Mouse (Mus musculus): ENCODE results near the gene Mettl17.
"Not testable (repeated sequence)": the region's sequence is repeated elsewhere in the genome, so short reads cannot be mapped to it uniquely, and the experiment has no call there.

Mettl17 gene

DNA sequence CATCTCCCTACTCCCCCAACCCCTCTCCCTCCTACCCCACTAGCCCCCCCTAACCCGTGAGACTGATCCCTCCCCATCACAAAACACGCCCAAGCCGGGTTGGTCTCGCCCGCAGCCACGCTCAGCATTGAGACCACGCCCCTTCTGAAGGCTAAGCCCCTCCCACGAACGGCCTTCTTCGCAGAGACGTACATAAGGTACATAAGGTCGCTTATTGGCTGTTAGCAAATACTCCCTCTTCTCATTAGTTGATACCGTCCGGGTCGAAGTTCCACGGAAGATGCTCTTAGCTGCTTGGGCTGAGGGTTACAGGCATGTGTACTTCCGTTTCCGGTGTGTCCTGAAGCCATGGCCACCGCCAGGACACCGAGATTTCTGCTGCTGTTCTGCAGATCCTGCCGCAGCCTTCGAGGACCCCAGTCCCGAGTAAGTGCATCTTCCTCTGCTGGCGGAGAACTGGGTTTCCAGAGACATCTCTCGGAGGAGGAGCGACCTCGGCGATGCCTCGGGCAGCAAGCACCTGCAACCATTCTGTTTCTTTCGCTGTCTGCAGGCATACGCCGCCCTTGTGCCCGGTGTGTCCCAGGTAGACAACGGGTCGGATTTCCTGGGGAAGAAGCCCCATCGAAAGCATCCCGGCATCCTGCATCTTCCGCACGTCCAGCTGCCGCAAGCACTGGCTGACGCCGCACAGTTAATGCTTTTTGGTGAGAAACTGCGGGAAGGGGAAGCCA, at the start of gene Mettl17:
TSS of gene Mettl17 (plus strand) at position 245 of the 734 bp plus-strand sequence.
- DNase-seq (ENCODE audit: low spot score), result peak; percentile 90

DNA sequence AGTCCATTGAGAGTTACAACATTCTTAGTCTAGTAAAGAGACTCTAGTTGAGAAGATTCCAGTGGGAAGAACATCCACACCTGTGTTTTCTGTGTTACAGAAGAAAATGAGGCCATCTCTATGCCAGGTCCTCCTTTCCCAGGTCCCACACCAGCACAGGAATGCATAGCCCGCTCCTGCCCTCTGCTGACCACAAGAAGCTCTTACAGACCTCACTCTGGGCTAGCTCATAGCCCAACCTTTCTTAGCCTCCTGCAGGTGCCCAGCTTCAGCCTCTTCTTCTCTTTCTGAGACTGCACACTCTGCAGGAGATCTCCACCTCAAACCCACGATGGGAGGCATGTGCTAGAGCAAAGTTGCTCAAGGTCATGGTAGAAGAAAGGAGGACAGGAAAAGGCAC, 46.2 kb upstream of the Mettl17 start:
- not testable (repeated sequence) for DNase-seq (ENCODE audit: low spot score)

DNA sequence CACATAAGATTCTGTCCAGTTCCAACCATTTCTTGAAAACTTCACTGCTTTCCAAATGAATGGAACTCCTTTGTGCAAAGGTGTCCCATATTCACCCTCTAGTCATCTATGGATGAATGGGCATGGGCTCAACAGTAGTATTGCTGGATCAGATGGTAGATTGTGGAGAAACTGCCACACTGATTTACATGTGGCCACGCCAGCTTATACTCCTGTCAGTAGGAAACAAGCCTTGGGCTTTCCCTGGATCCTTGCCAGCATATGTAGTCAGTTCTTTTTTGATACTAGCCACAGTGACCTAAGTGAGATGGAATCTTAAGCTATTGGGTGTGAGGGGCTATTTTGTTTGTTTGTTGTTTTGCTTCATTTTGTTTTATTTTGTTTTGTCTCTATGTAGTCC, 42.4 kb upstream of the Mettl17 start:
- no peak for DNase-seq (ENCODE audit: low spot score)

DNA sequence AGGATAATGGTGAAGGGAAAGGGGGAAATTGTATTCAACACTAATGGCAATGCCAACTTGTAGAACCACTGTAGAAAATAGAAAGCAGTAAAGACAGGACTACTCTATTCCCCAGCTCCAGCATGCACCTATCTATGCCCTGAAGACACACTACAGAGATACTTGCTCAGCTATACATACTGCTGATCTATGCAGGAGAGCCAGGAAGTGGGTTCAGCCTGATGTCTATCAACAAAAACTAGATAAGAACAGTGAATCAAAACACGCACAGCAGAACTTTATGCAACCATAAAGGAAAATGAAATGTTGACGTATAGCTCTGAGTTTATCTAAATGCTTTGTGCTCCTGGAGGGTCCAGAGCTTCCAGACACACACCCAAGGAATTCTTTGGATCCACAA, 41.9 kb upstream of the Mettl17 start:
- no peak for DNase-seq (ENCODE audit: low spot score)

DNA sequence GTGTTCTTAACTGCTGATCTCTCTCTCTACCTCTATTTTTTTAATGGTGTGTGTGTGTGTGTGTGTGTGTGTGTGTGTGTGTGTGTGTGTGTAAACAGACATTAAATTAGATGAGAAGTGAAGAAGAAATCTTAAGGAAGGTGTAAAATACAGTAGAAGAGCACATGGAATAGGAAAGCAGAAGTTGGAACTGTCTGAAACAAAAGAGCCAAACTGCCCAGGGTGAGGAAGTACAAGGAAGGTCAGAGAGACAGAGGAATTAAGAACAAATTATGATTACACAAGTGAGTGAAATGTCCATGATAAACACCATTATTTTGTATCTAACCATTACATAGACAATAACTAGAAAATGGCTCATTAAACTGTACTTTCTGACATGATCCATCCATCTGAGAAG, 40.8 kb upstream of the Mettl17 start:
- DNase-seq (ENCODE audit: low spot score), result no peak

DNA sequence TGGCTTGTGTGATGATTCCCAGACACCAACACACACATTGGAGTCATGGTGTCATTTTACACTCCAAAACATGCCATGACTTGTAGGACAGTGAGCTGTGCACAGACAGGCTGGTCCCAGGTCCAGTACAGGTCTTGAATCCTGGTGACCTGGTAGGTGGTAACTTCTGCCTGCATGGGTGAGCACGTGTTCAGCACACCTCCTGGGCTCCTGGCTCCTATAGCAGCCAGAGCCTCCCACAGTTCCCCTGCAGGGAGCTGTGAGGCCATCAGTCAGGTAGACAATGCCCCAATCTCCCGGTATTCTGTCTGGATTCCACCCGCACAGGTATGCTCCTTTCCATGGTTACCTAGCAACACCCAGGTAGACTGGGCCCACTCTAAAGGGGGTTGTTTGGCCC, 38.1 kb upstream of the Mettl17 start:
- no peak for DNase-seq (ENCODE audit: low spot score)

DNA sequence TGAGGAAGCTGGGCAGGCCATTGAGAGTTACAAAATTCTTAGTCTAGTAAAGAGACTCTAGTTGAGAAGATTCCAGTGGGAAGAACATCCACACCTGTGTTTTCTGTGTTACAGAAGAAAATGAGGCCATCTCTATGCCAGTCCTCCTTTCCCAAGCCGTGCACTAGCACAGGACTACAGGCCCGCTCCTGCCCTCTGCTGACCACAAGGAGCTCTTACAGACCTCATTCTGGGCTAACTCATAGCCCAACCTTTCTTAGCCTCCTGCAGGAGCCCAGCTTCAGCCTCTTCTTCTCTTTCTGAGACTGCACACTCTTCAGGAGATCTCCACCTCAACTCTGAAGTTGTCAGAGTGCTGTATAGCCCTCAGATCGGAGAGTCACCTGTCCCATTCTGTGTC, 33.6 kb upstream of the Mettl17 start:
- DNase-seq (ENCODE audit: low spot score), result not testable (repeated sequence)

DNA sequence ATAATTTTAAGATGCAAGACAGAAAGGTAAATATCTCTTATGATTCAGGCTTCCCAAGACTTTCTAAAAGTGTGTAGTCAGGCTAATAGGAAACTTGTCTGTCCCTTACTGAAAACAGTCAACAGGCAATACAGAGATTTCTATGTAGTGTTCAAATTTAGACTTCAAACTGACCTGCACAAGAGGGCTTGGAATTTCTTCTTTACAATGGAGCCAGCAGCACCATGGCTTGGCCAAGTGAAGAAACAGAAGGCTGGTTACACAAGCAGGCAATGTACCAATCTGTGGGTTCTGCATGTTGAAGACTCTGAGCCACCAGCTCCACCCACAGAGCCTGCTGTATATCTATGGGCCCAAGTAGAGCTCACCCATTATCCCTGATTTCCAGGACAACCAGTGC, 31.2 kb upstream of the Mettl17 start, which contains the start of gene Ear6:
TSS of gene Ear6 (plus strand) at position 301 of the 400 bp plus-strand sequence.
- DNase-seq (ENCODE audit: low spot score), result no peak

DNA sequence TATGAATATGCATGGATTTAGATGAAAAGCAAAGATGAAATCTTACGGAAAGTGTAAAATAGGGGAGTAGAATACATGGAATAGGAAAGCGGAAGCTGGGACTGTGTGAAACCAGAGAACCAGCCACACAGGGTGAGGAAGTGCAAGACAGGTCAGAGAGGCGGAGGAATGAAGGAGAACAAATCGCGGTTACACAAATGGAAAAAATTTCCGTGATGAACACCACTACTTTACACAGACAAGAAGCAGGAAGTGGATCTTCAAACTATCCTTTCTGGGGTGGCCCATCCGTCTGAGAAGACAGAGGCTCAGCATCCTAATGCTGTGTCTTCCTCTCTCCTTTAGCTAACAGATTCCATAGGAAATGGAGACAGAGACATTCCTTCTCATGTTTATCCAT, 29.4 kb upstream of the Mettl17 start:
- DNase-seq (ENCODE audit: low spot score), result not testable (repeated sequence)

DNA sequence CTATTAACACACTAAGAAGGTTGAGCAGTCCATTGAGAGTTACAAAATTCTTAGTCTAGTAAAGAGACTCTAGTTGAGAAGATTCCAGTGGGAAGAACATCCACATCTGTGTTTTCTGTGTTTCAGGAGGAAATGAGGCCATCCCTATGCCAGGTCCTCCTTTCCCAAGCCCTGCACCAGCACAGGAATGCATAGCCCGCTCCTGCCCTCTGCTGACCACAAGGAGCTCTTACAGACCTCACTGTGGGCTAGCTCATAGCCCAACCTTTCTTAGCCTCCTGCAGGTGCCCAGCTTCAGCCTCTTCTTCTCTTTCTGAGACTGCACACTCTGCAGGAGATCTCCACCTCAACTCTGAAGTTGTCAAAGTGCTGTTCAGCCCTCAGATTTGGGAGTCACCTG, 21.0 kb upstream of the Mettl17 start:
- not testable (repeated sequence) for DNase-seq (ENCODE audit: low spot score)

DNA sequence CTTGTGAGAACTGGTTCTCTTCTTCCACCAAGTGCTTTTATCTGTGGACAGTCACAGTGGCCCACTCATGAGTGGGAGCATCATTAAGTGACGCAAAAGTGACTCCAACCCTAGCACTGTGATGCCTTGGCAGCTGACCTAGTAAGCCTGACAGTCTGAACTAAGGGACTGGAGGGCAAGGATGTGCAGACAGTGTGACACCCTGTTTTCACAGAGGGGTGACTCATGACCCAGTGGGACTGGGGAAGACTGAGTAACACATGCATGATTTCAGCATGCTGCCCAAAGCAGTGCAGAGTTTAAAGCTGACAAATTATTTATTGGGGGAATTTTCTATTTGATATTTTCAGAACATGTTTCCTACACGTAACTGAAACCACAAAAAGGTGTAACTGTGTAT, 13.9 kb upstream of the Mettl17 start:
- DNase-seq (ENCODE audit: low spot score), result no peak

DNA sequence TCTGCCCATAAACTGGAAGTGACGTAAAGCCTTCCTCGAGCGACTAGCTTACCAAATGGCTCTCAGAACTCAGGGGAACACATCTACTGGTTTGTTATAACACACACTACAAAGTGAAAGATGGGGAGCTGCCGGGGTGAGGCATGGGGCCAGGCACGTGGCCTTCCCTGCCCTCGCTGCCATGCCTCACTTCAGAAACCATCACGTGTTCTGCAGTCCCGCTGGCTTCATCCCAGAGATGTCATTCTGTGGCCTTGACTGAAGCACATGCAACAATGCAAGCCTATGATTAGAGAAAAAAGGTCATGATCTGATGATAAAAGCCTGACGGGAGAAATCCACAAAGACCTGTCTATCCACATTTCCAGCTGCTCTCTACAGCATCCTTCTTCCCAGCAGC, 12.9 kb upstream of the Mettl17 start:
- DNase-seq (ENCODE audit: low spot score), result no peak

DNA sequence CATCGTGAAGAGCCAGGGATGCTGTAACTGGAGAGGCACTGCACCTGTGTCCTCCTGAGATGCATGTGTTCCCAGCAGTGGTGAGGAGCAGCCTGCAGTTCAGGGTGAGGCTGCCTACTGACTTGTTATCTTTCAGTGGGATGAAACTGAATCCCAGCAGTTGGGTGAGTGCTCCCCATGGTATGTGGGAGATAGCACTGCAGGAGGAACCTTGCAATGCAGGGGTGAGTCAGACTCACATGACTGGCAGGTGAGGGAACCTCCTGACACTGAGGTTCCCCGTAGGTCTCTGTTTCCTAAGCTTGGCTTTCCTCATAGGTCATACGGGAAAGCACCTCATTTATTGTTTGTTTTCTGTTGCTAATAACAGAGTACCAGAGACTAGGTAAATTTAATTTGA, 7.1 kb upstream of the Mettl17 start:
- DNase-seq (ENCODE audit: low spot score), result no peak

DNA sequence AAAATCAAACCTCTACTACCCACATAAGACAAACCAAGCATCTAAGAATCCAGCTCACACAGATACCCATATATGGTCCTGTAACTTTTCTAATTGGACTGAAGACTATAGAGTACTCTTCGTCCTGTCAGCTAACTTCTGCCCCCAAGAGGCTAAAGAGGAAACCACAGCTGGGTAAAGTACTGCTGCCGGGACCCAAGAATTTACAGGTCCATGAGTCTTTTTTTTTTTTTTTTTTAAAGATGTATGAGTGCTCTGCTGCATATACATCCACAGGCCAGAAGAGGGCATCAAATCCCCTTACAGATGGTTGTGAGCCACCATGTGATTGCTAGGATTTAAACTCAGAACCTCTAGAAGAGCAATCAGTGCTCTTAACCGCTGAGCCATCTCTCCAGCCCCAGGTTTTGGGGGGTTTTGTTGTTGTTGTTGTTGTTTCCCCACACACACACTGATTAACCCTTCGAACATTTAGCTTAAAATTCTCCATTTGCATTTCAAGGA, 1.1 kb upstream of the Mettl17 start:
- DNase-seq (ENCODE audit: low spot score), result peak; percentile 49

DNA sequence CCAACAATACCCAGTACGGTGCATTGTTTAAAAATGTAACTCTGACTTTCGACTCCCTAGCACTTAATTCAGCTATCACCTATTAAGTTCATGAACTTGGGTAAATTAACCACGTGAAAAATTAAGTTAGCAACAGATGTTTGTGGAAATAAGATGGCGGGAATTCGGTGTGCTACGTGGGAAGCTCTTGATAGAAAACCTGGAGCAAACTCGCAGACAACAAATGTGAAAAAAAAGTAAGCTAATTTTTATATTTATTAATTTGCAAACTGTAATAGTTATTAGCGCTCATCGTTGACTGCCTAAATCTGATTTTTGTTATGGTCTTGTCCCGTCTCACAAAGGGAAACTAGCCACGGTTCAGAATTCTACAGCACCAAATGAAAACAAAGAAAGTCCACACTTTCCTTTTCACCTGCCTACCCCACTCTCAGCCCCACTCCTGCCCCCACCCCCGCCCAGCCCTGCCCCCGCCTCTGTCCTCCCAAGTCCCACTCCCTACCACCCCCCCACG, 554 bp upstream of the Mettl17 start:
- DNase-seq (ENCODE audit: low spot score), result no peak

DNA sequence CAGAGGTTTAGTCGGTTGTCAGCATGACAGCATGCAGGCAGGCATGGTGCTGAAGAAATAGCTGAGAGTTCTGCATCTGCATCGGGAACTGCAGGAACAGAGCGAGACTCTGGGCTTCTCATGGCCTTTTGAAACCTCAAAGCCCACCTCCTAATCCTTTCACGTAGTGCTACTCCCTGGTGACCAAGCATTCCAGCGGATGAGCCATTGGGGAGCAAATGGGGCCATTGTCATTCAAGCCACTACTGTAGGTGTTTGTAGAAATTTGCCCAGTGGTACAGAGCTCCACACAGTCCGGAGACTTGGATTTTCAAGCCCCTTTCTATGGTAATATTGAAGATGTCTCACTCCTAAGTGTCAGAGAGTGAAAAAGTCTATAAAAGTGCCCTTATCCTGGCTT, 1.4 kb downstream of the Mettl17 start:
- no peak for DNase-seq (ENCODE audit: low spot score)

DNA sequence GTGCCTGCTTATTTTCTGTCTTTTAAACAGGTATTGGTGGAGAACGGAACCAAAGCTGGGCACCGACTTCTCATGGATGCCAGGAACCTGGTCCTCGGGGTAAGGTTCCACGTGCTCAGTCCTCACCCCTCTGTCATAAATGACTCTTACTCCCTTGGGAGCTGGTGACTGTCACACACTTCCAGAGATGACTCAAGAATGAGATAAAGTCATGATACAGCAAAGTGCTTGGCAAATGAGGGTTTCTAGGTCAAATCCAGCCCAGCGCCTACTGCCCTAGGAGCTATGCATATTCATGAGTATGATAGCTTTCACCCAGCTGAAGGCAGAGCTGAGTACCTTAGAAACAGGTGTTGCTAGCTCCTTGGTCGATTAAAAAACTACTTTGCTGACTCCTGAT, 5.2 kb downstream of the Mettl17 start:
- no peak for DNase-seq (ENCODE audit: low spot score)

DNA sequence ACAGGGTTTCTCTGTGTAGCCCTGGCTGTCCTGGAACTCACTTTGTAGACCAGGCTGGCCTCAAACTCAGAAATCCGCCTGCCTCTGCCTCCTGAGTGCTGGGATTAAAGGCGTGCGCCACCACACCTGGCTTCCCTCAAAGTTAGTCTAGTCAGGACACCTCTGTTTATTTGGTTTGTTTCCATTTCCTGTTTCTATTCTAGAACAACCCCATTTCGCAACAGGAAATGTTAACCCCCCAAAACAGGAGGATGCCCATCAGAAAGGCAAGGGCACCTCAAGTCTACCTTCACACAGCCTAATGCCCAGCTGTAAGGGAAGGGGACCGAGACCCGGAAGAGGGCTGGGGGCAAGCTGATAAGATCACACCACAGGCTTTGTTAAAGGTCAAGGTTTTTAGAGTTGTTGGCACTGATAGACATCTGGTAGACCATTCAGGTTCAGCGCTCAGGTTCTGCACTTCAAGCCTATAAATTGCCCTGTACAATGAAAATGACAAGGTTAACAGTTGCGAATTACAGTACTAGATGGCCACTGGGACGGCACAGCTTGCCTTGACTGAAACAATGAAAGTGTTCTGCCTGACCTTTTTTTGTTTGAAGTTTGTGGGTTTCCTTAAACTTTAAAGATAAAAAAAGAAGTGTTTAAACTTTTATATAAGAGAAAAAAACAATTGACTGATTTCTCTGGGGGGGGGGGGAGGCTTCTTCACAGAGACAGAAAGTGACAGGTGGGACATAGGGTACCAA, 7.7 kb downstream of the Mettl17 start, which contains the start of gene Slc39a2:
TSS of gene Slc39a2 (plus strand) at position 699 of the 749 bp plus-strand sequence.
- no peak for DNase-seq (ENCODE audit: low spot score)

DNA sequence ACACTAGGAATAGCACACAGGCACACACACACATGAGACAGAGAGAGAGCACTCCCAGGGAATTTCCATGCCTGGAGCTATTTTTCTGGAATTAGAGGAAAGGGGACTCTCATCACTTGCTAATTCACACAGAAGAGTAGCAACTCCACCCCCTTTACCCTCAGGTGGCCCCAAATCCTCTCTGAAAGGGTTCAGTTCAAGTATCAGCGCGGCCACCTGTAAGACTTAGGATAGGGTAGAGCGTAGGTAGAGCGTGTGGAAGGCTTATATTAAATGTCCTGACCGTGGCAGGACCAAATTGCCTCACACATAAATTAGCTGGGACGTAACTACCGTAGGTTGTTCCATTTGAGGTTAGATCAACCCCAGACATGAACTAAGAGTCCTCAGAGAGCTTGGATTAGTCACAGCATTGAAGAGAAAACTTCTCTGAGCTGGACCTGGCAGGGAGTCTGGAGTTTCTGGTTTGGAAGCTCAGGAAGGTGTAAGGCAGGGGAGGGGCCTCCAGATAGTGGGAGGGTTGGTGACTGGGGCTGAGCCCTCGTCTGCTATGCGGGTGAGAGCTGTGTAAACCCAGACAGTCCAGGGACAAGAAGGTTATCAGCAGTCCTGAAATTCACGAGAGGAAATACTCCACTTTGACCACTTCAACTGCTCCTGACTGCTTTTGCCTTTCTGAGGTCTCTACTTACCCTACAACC, 8.6 kb downstream of the Mettl17 start:
- no peak for DNase-seq (ENCODE audit: low spot score)

DNA sequence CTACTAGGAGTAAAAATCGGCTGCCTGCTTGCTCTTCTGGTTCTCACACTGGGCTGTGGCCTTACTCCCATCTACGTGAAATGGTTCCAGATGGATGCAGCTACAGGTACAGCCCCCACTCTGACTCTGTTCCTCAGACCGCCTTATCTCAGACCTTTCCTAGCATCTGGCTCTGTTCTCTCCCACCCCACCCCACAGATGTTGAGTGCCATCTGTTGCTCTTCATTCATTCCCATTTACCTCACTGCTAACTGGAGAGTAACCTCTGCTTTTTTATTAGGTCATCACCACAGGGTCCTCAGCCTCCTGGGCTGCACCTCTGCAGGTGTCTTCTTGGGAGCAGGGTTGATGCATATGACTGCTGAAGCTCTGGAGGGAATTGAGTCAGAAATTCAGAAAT, 9.2 kb downstream of the Mettl17 start:
- DNase-seq (ENCODE audit: low spot score), result no peak

DNA sequence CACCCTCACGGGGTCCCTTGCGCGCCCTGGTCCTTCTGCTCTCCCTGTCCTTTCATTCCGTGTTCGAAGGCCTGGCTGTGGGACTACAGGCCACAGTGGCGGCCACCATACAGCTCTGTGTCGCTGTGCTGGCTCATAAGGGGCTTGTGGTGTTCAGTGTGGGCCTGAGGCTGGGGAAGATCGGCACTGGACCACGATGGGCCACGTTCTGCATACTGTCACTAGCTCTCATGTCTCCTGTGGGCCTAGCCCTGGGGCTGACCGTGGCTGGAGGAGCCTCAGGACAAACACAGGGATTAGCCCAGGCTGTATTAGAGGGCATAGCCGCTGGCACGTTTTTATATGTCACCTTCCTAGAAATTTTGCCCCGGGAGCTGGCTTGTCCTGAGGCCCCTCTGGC, 10.4 kb downstream of the Mettl17 start:
- DNase-seq (ENCODE audit: low spot score), result no peak

DNA sequence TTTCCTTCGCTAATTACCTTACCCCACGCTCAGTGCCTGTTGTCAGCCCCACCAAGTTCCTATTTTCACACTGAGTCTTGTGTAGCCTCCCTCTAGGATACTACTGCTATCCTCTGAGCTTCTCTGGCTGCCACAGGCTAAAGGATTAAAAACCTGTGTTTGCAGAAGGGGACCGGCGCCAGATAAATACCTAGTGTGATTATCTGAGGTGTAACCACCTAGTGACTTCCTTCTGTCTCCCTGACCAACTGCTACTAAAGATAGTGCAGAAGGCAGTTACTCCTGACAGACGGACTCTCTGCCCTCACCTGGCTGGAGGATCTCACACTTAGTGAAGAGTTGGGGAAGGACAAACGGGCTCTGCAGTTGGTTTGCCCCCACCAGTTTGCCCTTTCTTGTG, 11.4 kb downstream of the Mettl17 start:
- DNase-seq (ENCODE audit: low spot score), result no peak
